8 mouse cellular contexts compared by ENCODE assay signal in the genomic region with DNA sequence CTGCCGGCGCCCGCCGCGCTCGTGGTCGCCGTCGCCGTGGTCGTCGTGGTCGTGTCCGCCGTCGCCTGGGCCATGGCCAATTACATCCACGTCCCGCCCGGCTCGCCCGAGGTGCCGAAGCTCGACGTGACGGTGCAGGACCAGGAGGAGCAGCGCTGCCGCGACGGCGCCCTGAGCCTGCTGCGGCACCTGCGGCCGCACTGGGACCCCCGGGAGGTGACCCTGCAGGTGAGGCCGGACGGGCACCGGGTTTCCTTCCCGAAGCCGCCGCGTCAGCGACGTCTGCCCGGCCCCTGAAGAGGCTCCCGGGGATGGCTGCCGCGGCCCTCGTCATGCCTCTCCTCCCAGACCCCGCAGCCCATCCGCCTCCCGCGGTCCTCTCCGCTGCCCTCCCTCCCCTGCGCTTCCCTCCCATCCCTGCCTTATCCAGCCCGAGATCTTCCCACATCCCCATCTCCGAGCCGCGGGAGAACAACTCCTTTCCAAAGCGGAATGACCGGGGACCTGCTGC. TPM values are rescaled to one million over a fixed set of nuclear protein-coding genes. Genes with fewer than 3 reads are reported as not detected.
DNase-seq lines count a peak whose midpoint lies in the region; ATAC-seq and TF ChIP-seq lines count a peak whose summit lies in the region.

No protein-coding gene starts in this region.

- peak; percentile 20 for ATAC-seq in limb, embryonic 15.5 days (ENCODE audit: insufficient number of reproducible peaks, low FRiP score, low TSS enrichment, low read depth)

- H3K27me3 ChIP-seq in cerebellum, adult 2 months (ENCODE audit: control insufficient read depth, insufficient read depth, low read length) = no peaks in the 10 kb centered on the region
- no peaks in the 10 kb centered on the region for H3K27me3 ChIP-seq in limb, embryonic 15.5 days

- no peak for TF ChIP-seq CTCF in cerebellum, adult 2 months (IDR thresholded peaks at IDR 0.05; ENCODE audit: borderline replicate concordance, insufficient read depth, low read depth, low read length)

- peak overlapping the region; percentile 53 for H3K27ac ChIP-seq in cerebellum, adult 2 months (ENCODE audit: insufficient read depth, low read length)
- peak overlapping the region; percentile 92 for H3K27ac ChIP-seq in limb, embryonic 15.5 days

- no peaks in the 10 kb centered on the region; the same call in 1 of the 2 replicates for H3K4me1 ChIP-seq in cerebellum, adult 2 months (ENCODE audit: control insufficient read depth, insufficient read depth, low read length)
- H3K4me1 ChIP-seq in limb, embryonic 15.5 days = peaks cover 38% of the 10 kb centered on the region

- peak overlapping the region; percentile 85 for H3K9ac ChIP-seq in limb, embryonic 15.5 days

- no peaks in the 10 kb centered on the region for H3K9me3 ChIP-seq in limb, embryonic 15.5 days

- peak overlapping the region; percentile 77 for H3K4me2 ChIP-seq in limb, embryonic 15.5 days

- H3K4me3 ChIP-seq in cerebellum, adult 2 months (replicated peaks; ENCODE audit: insufficient read depth, low read depth, low read length) = peak overlapping the region; percentile 63
- peak overlapping the region; percentile 95 for H3K4me3 ChIP-seq in limb, embryonic 15.5 days

- H3K36me3 ChIP-seq in limb, embryonic 15.5 days = no peaks in the 10 kb centered on the region

- WGBS in cerebellum, adult 2 months = under 1% methylated on average over 60 of the region's 60 CpGs
- under 1% methylated on average over 57 of the region's 60 CpGs for WGBS in limb, embryonic 15.5 days

- no peak for DNase-seq in cerebellum, adult 2 months
- no peak for DNase-seq in cerebellum, adult 11-12 months
- peak; percentile 36 for DNase-seq in urinary bladder, postnatal 10 days (ENCODE audit: low spot score)
- DNase-seq in urinary bladder, adult 2 months (ENCODE audit: low spot score) = no peak
- peak; percentile 40 to 54 for DNase-seq in gastrocnemius, postnatal 4 days (ENCODE audit: low spot score in 2 of 2)
- peak; percentile 89 for DNase-seq in neural tube, embryonic 10.5 days (ENCODE audit: extremely low spot score, low spot score)
- no peak for DNase-seq in spleen, postnatal 4 days (ENCODE audit: low spot score in 2 of 2)

- TF ChIP-seq POLR2A in cerebellum, adult 2 months (IDR thresholded peaks at IDR 0.05; ENCODE audit: borderline replicate concordance, insufficient read depth, low read length) = no peak

RNA-seq across cellular contexts. Expression of gene Etnk1, which starts 0.4 kb away (rescaled TPM):
- 157 and 163 TPM in 2 replicates for polyA plus RNA-seq in cerebellum, adult 2 months (2012; rRNA removed)
- polyA plus RNA-seq in urinary bladder, adult 2 months (2012; rRNA removed) = 45.0 and 57.4 TPM in 2 replicates
- 10 to 100 TPM; 21.3 to 23.1 TPM for total RNA-seq in gastrocnemius, postnatal 4 days (2021)
- polyA plus RNA-seq in limb, embryonic 15.5 days (2015; fragmentation: Nextera tagmentation; extraction: Ambion mirVana) = 12.5 and 16.1 TPM in 2 replicates

Comparison
In these comparisons a context has a peak if more than half of its experiments do, and no peak if none do; other contexts are left out.
1. DNase-seq: peak in urinary bladder, postnatal 10 days (single experiment), gastrocnemius, postnatal 4 days (2 of 2) and neural tube, embryonic 10.5 days (single experiment); none in cerebellum, adult 2 months (0 of 2), cerebellum, adult 11-12 months (single experiment), urinary bladder, adult 2 months (single experiment) and spleen, postnatal 4 days (0 of 2).